Mouse (Mus musculus) midbrain, embryonic 16.5 days (tissue): Measurements from ENCODE around the gene Clec4a3. TPM values are rescaled to one million over a fixed set of nuclear protein-coding genes. Genes with fewer than 3 reads are reported as not detected.

Experiments
- ATAC-seq: fragments of 200-750 bp; cut with Nextera tagmentation; 2 replicates; pipeline ENCODE4 v1.8.0; 2017; ENCODE audit warnings: moderate TSS enrichment
- H3K27ac ChIP-seq: fragments of 300-500 bp; sonication (generic); 2 replicates; pipeline ENCODE4 v1.5.1; 2014; ENCODE audit warnings: mild to moderate bottlenecking, low read length, mixed read lengths
- H3K27me3 ChIP-seq: fragments of 300-500 bp; sonication (generic); 2 replicates; pipeline ENCODE4 v1.6.1; 2014; ENCODE audit warnings: low read depth, low read length, mixed read lengths; ENCODE audit not compliant: control insufficient read depth, insufficient read depth
- H3K36me3 ChIP-seq: fragments of 300-500 bp; sonication (generic); 2 replicates; pipeline ENCODE4 v1.6.1; 2014; ENCODE audit warnings: mild to moderate bottlenecking, low read length, moderate library complexity, mixed read lengths; ENCODE audit not compliant: control insufficient read depth, insufficient read depth
- H3K4me1 ChIP-seq: fragments of 300-500 bp; sonication (generic); 2 replicates; pipeline ENCODE4 v1.6.1; 2014; ENCODE audit warnings: mild to moderate bottlenecking, low read length, mixed read lengths; ENCODE audit not compliant: control insufficient read depth, insufficient read depth
- H3K4me2 ChIP-seq: fragments of 300-500 bp; sonication (generic); 2 replicates; pipeline ENCODE4 v1.6.1; 2014; ENCODE audit warnings: mild to moderate bottlenecking, low read length, mixed read lengths
- H3K4me3 ChIP-seq: fragments of 300-500 bp; sonication (generic); 2 replicates; pipeline ENCODE4 v1.5.1; 2014; ENCODE audit warnings: low read depth, mild to moderate bottlenecking, low read length, moderate library complexity, mixed read lengths
- H3K9ac ChIP-seq: fragments of 300-500 bp; sonication (generic); 2 replicates; pipeline ENCODE4 v1.6.1; 2014; ENCODE audit warnings: low read depth, low read length, mixed read lengths
- H3K9me3 ChIP-seq: fragments of 300-500 bp; sonication (generic); replicated peaks from 2 replicates; pipeline ENCODE4 v1.6.1; 2014; ENCODE audit warnings: mild to moderate bottlenecking, low read length, mixed read lengths; ENCODE audit not compliant: control insufficient read depth, poor library complexity, severe bottlenecking
- WGBS: fragments of 180-500 bp; shearing (Covaris S2); extraction: QIAGEN DNeasy Blood & Tissue Kit; methylation state at CpG from one replicate; pipeline ENCODE4 v1.1.7; 2014; 5-methylcytosine and 5-hydroxymethylcytosine counted together
- polyA plus RNA-seq: library from polyadenylated mRNA; unstranded; fragments of >200 nt; fragmentation: Nextera tagmentation; extraction: Ambion mirVana; gene quantifications from 2 replicates; pipeline ENCODE4 v1.2.1, GENCODE M21; 2015

Gene Clec4a3
- polyA plus RNA-seq, result 0.36 and 0.58 TPM in 2 replicates

DNA sequence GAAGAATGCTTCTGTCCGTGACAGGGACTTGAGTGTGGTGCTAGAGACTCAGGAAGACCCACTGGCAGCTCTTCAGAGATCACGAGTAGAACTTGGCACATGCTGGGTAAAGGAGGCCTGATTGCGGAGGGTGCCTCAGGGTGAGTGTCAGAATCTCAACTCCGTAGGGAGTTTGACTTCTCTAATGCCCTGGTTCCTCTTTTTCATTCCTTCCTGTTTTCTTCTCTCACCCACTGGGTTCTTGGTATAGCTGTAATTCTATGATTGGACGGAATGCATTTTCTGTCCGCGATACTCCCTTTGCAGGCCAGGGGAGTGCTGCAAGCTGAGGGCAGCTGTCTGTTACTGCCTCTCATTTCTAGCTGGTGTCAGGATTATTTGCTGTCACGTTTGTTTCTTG lies at the start of gene Clec4a3:
Clec4a3 (plus strand) TSS at position 115 of the 400 bp plus-strand sequence.
- 90% methylated on average over 8 of the region's 8 CpGs for WGBS
- H3K9ac ChIP-seq, result no peak within 1 kb of the TSS
- no peaks in the 10 kb centered on the region for H3K4me1 ChIP-seq
- no peak within 1 kb of the TSS for H3K27ac ChIP-seq
- no peaks in the 10 kb centered on the region for H3K36me3 ChIP-seq
- no peaks in the 10 kb centered on the region for H3K27me3 ChIP-seq
- no peak within 1 kb of the TSS for H3K4me2 ChIP-seq
- H3K9me3 ChIP-seq, result 0 out of 2 replicates have a peak, but pooled peaks cover 3% of the 10 kb centered on the region
- ATAC-seq, result no peak
- H3K4me3 ChIP-seq, result no peak within 1 kb of the TSS

DNA sequence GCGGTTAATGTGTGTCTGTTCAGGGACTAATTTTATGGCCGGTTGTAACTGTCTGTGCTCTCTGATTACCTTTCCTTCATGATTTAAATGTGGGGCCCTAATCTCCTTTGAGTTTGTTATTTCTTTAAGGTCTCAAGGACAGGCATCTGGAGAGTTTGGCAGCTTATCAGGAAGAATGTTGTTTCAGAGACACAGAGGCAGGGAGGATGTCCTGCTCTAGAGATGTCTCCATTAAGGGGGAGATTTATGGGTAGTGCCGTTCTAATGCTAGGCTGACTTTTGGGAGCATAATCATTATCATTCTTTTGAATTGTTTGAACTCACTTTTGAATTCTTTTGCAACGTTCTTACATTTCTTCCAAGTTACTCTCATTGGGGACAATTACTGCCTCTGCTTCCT lies 32.4 kb upstream of the Clec4a3 start:
- no peak for ATAC-seq
- H3K4me1 ChIP-seq, result no peaks in the 10 kb centered on the region
- no peak overlapping the region for H3K4me2 ChIP-seq
- H3K27me3 ChIP-seq, result no peaks in the 10 kb centered on the region
- H3K4me3 ChIP-seq, result no peak overlapping the region
- no peaks in the 10 kb centered on the region for H3K36me3 ChIP-seq
- WGBS, result 86% methylated on average over 4 of the region's 4 CpGs
- H3K9me3 ChIP-seq, result no peaks in the 10 kb centered on the region
- no peak overlapping the region for H3K27ac ChIP-seq
- no peak overlapping the region for H3K9ac ChIP-seq

DNA sequence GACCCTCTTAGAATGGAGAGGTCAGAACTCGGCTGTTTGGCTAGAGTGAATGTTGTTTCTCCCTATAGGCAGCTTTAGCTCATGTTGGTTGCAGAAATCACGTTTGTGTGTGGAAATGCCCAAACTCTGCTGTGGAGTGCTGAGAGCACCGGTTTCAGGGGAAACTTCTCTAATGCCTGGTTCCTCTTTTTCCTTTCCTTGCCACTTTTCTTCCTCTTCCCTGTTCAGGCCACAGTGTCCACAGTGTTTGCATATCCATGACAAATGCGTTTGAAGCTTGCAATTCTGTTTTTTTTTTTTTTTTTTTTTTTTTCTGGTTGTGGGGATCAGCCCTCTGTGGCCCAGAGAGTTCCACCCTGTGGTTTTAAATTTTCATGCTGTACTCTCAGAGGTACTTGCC lies 30.9 kb upstream of the Clec4a3 start, which contains the start of gene Clec4a1:
Clec4a1 (plus strand) TSS at position 398 of the 400 bp plus-strand sequence.
- H3K36me3 ChIP-seq, result no peaks in the 10 kb centered on the region
- no peaks in the 10 kb centered on the region for H3K27me3 ChIP-seq
- 64% methylated on average over 4 of the region's 4 CpGs for WGBS
- H3K4me1 ChIP-seq, result no peaks in the 10 kb centered on the region
- H3K9ac ChIP-seq, result no peak within 1 kb of the TSS
- H3K4me2 ChIP-seq, result no peak within 1 kb of the TSS
- no peak for ATAC-seq
- H3K27ac ChIP-seq, result no peak within 1 kb of the TSS
- no peak within 1 kb of the TSS for H3K4me3 ChIP-seq
- no peaks in the 10 kb centered on the region for H3K9me3 ChIP-seq

DNA sequence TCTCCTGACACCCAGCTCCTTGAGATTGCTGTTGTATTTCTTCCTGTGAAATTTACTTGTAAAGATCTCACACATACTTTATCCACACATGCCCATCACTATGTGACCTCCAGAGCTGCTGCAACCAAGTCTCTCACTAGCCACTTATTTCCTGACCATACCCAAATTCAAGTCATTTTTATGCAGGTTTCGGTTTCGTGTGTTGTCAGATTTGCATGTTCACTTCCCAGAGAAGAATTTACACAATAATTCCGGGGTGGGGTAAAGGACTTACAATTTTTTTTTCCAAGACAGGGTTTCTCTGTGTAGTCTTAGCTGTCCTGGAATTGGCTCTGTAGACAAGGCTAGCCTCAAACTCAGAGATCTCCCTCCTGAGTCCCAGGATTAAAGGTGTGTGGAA lies 17.5 kb upstream of the Clec4a3 start:
- H3K4me3 ChIP-seq, result no peak overlapping the region
- H3K9me3 ChIP-seq, result no peaks in the 10 kb centered on the region
- no peak overlapping the region for H3K27ac ChIP-seq
- H3K4me1 ChIP-seq, result no peaks in the 10 kb centered on the region
- H3K27me3 ChIP-seq, result no peaks in the 10 kb centered on the region
- H3K4me2 ChIP-seq, result no peak overlapping the region
- ATAC-seq, result no peak
- no peak overlapping the region for H3K9ac ChIP-seq
- H3K36me3 ChIP-seq, result no peaks in the 10 kb centered on the region
- 78% methylated on average over 3 of the region's 3 CpGs for WGBS

DNA sequence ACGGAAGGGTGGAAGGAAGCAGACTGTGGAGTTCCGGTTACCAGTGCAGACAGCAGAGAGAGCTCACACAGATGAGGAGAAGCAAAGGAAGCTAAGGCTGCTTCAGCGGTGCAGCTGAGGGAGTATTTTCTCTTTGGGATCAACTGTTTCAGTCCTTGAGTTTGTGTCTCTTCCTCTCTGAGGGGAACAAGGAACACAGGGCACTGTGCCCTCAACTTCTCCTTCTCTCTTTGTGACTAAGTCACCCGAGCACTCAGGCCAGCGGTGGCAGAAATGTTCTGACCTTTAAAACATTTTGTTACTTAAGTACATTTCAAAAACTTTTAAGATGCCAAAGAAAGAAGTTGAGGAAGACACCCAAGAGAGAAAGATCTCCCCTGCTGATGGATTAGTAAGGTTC lies 12.7 kb upstream of the Clec4a3 start:
- 88% methylated on average over 5 of the region's 5 CpGs for WGBS
- ATAC-seq, result no peak
- H3K4me3 ChIP-seq, result no peak overlapping the region

DNA sequence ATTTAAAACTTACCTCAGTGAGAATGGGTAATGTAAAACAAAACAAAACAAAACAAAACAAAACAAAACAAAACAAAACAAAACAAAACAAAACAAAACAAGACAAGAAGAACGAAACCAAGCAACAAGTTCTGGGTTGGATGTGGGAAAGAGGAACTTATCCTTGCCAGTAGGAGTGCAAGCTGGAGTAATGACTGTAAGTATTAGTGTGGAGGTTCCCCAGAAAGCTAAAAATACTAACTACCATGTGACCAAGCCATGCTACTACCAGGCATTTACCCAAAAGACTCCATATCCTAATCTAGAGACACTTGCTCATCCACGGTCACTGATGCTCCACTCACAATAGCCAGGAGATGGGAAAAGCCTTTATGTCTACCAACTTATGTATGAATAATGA lies 5.6 kb upstream of the Clec4a3 start:
- Histone ChIP-seq H3K9me3 (0 out of 2 replicates have a peak, but pooled peaks cover 3% of the 10 kb centered on the region), H3K4me2 (no peak overlapping the region), H3K9ac (no peak overlapping the region), H3K36me3 (no peaks in the 10 kb centered on the region), H3K4me3 (no peak overlapping the region), H3K27me3 (no peaks in the 10 kb centered on the region), H3K4me1 (no peaks in the 10 kb centered on the region), H3K27ac (no peak overlapping the region)
- no peak for ATAC-seq
- 93% methylated on average over 2 of the region's 2 CpGs for WGBS

More for the DNA sequence above, 12.7 kb upstream of the Clec4a3 start:
- H3K4me2 ChIP-seq, result no peak overlapping the region
- H3K9me3 ChIP-seq, result no peaks in the 10 kb centered on the region
- H3K4me1 ChIP-seq, result no peaks in the 10 kb centered on the region
- H3K27me3 ChIP-seq, result no peaks in the 10 kb centered on the region
- no peak overlapping the region for H3K27ac ChIP-seq
- no peaks in the 10 kb centered on the region for H3K36me3 ChIP-seq
- no peak overlapping the region for H3K9ac ChIP-seq

DNA sequence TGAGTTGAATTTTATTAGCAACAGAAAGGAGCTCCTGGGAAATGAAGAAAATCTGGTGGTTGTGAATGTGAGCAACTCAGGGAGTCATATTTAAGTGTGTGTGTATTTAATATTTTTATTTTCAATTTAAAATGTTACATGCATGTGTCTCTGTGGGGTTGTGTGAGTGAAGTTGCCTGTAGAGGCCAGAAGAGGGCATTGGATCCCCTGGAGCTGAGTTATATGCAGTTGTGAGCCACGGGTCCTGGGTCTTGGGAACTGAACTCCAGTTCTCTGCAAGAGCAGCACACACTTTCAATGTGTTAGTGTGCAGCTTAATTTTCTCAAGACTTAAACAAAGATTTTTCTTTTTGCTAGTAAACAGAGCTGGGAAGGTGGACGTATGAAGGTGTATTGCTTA lies 12.2 kb downstream of the Clec4a3 start:
- 81% methylated on average over 2 of the region's 2 CpGs for WGBS
- H3K4me3 ChIP-seq, result no peak overlapping the region

DNA sequence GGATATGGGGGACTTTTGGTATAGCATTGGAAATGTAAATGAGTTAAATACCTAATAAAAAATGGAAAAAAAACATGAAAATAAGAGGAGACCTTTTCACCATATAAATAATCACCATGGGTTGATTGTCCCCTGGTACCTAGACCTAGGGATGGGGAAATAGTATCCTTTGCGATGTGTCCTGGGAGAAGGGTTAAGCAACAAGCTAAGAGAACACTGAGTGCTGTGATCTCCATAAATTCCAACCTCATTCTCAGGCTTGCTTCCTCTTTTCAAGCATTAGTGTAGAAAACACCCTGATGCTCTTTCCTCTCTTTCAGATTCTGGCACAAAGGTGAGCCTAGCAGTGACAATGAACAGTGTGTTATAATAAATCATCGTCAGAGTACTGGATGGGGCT lies 16.7 kb downstream of the Clec4a3 start:
- whole genome bisulfite sequencing, result 88% methylated on average over 2 of the region's 2 CpGs
- no peaks in the 10 kb centered on the region for H3K36me3 ChIP-seq
- H3K4me2 ChIP-seq, result no peak overlapping the region
- no peak for ATAC-seq
- no peak overlapping the region for H3K4me3 ChIP-seq
- no peak overlapping the region for H3K9ac ChIP-seq
- no peaks in the 10 kb centered on the region for H3K9me3 ChIP-seq
- no peak overlapping the region for H3K27ac ChIP-seq
- H3K27me3 ChIP-seq, result no peaks in the 10 kb centered on the region
- no peaks in the 10 kb centered on the region for H3K4me1 ChIP-seq

More for the DNA sequence above, 12.2 kb downstream of the Clec4a3 start:
- Histone ChIP-seq H3K4me2 (no peak overlapping the region), H3K36me3 (no peaks in the 10 kb centered on the region), H3K27ac (no peak overlapping the region), H3K9me3 (no peaks in the 10 kb centered on the region; the same call in 1 of the 2 replicates), H3K9ac (no peak overlapping the region), H3K27me3 (no peaks in the 10 kb centered on the region), H3K4me1 (no peaks in the 10 kb centered on the region)
- no peak for ATAC-seq

DNA sequence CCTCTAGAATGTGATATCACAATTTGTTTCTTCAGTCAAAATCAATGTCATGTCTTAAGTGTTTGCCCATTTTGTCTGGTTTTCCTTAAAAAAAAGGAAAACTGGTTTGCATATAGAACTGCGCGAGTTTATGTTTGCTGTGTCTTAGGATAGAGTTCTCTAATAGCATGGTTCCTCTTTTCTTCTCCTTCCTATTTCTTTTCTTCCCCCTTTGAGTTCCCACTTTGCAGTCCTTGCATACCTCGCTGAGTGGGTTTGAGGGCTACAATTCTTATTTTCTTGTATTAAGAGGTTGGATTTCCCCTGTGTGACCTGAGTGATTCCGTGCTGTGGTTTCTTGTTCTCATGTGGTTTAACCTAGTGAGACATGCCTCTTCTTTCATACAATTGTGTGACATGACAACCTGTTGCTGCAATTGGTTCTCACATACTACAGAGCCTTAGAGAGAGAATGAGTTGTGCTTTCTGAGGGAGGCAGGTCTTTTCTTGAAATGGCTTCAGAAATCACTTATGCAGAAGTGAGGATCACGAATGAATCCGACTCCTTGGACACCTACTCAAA lies 37.6 kb downstream of the Clec4a3 start, which contains the start of gene Clec4a4:
Clec4a4 (plus strand) TSS at position 492 of the 562 bp plus-strand sequence.
- H3K36me3 ChIP-seq, result no peaks in the 10 kb centered on the region
- H3K9me3 ChIP-seq, result peaks cover 6% of the 10 kb centered on the region
- WGBS, result 90% methylated on average over 6 of the region's 6 CpGs
- no peak within 1 kb of the TSS for H3K9ac ChIP-seq
- no peak for ATAC-seq
- no peaks in the 10 kb centered on the region for H3K27me3 ChIP-seq
- H3K4me1 ChIP-seq, result no peaks in the 10 kb centered on the region
- no peak within 1 kb of the TSS for H3K27ac ChIP-seq
- no peak within 1 kb of the TSS for H3K4me2 ChIP-seq
- no peak within 1 kb of the TSS for H3K4me3 ChIP-seq
